Mouse (Mus musculus): ENCODE data around the gene AC134908.4. TPM values are rescaled to one million over a fixed set of nuclear protein-coding genes. Genes with fewer than 3 reads are reported as not detected.

The AC134908.4 gene
- polyA plus RNA-seq, 1 experiment from 2014 or later, result 0.29 TPM

DNA sequence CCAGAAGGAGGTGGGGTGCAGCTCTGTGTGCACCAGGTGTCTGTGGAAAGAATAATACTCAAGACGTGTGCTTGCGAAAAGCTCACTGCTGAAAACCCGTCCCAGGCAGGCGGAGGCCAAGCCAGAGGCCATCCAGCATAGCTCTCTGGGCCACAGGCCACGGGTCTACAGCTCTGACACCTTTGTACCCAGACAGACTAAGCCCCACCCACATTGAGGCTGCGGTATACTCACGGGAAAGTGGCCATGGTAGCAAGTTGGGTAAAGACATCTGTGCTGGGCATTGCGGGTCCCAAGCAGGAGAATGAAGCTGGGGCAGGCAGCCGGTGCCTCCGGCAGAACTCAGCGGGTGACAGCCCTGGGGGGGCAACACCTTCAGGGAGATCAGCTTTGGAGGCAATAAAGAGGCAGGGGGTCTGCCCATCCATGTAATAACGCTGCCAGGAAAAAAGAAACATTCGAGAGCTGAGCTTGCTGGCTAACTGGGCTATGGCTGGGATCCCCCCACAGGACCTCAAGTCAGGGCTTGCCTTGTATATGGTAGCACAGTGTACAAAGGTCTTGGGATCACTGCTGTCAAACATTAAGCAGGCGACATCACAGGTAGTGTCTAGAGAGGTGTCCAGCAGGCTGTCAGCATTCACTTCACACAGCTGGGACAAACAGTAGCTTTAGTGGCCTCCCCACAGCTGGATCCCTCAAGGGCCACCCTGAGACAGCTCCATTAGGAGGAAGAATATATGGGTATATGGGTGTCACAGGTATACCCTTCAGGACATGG, 44.2 kb upstream of the AC134908.4 start:
- H3K36me3 ChIP-seq (ENCODE audit: control insufficient read depth, insufficient read depth, low read length), result peaks cover 33% of the 10 kb centered on the region
- WGBS, result 81% methylated on average over 14 of the region's 14 CpGs
- H3K27ac ChIP-seq (replicated peaks; ENCODE audit: low read depth, low read length), result no peak overlapping the region
- H3K9ac ChIP-seq (ENCODE audit: low read length), result peak overlapping the region; percentile 2; the same call in 1 of the 2 replicates
- H3K4me1 ChIP-seq (ENCODE audit: control insufficient read depth, insufficient read depth, low read length), result peaks cover 16% of the 10 kb centered on the region
- DNase-seq (ENCODE audit: low spot score) (no peak), ATAC-seq (ENCODE audit: insufficient number of reproducible peaks, low FRiP score, low TSS enrichment, low read depth) (no peak)
- H3K9me3 ChIP-seq (ENCODE audit: control insufficient read depth, low read length), result no peaks in the 10 kb centered on the region
- no peaks in the 10 kb centered on the region for H3K27me3 ChIP-seq (ENCODE audit: control insufficient read depth, insufficient read depth, low read length)
- no peak overlapping the region for H3K4me2 ChIP-seq (ENCODE audit: low read depth, severe bottlenecking)
- no peak overlapping the region for H3K4me3 ChIP-seq (ENCODE audit: low read depth, low read length)

DNA sequence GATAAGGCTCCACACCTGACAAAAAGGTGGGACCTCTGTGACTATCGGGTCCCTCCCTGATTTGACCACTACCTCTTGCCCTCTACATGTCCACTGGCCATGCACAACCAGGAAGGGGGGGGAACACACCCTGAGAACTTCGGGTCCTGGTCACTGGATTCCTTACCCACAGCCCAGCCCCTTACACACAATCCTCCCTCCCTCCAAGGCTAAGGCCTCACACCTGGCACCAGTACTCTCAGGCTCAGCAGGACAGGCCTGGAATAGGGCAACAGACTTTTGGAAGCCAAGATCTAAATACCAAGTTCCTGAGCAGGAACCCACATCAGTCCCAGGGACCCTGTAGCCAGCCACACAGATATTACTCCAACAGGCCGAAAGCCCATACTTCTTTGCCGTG, 43.4 kb upstream of the AC134908.4 start:
- no peak overlapping the region for H3K27ac ChIP-seq (replicated peaks; ENCODE audit: low read depth, low read length)
- H3K9me3 ChIP-seq (ENCODE audit: control insufficient read depth, low read length), result no peaks in the 10 kb centered on the region
- H3K4me3 ChIP-seq (ENCODE audit: low read depth, low read length), result no peak overlapping the region
- H3K4me2 ChIP-seq (ENCODE audit: low read depth, severe bottlenecking), result no peak overlapping the region
- peaks cover 33% of the 10 kb centered on the region for H3K36me3 ChIP-seq (ENCODE audit: control insufficient read depth, insufficient read depth, low read length)
- H3K4me1 ChIP-seq (ENCODE audit: control insufficient read depth, insufficient read depth, low read length), result peaks cover 23% of the 10 kb centered on the region
- no peaks in the 10 kb centered on the region for H3K27me3 ChIP-seq (ENCODE audit: control insufficient read depth, insufficient read depth, low read length)
- no peak overlapping the region for H3K9ac ChIP-seq (ENCODE audit: low read length)
- no peak for ATAC-seq (ENCODE audit: insufficient number of reproducible peaks, low FRiP score, low TSS enrichment, low read depth)
- DNase-seq (ENCODE audit: low spot score), result no peak
- 89% methylated on average over 4 of the region's 4 CpGs for WGBS

DNA sequence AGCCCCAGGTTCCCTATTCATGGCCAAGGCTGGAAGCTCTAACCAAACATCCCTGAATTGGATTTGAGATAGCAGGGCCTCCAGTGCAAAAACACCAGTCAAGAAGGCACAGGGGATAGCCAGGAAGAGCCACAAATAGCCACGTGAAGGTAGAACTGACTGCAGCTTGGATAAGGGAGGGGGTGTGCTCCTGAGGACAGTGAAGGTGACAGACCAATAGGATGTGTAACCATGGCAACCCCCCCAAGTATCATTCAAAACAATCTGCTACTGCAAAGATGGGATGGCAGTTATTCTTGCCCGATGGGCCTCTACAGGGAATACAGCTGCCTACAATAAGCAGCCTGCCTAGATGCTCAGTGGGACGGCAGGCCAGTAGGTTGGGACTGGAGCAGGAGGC, 42.1 kb upstream of the AC134908.4 start:
- Histone ChIP-seq H3K36me3 (ENCODE audit: control insufficient read depth, insufficient read depth, low read length) (peaks cover 33% of the 10 kb centered on the region), H3K4me2 (ENCODE audit: low read depth, severe bottlenecking) (no peak overlapping the region), H3K27ac (replicated peaks; ENCODE audit: low read depth, low read length) (no peak overlapping the region), H3K9me3 (ENCODE audit: control insufficient read depth, low read length) (no peaks in the 10 kb centered on the region), H3K27me3 (ENCODE audit: control insufficient read depth, insufficient read depth, low read length) (no peaks in the 10 kb centered on the region), H3K4me3 (ENCODE audit: low read depth, low read length) (no peak overlapping the region), H3K4me1 (ENCODE audit: control insufficient read depth, insufficient read depth, low read length) (peaks cover 18% of the 10 kb centered on the region), H3K9ac (ENCODE audit: low read length) (no peak overlapping the region)
- DNase-seq (ENCODE audit: low spot score) (no peak), ATAC-seq (ENCODE audit: insufficient number of reproducible peaks, low FRiP score, low TSS enrichment, low read depth) (no peak)
- 60% methylated on average over 3 of the region's 3 CpGs for WGBS

DNA sequence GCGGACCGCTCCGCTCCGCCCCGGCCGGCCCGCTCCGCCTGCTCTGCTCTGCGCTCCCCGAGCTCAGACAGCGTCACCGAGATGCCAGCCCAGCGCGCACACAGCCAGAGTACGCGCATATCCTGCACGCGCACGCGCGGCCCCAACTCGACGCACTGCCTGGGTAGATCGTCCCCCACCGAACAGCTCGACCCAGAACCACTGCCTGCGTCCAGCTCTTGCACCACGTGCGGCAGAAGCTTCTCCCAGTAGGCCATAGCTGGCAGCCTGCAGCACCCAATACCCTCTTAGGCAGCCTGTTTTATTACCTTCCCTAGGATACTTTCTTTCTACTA, 41.6 kb upstream of the AC134908.4 start, which contains the start of gene Rhbdl1:
TSS of gene Rhbdl1 (minus strand) at position 220 of the 335 bp plus-strand sequence.
- H3K4me2 ChIP-seq (ENCODE audit: low read depth, severe bottlenecking), result peak within 1 kb of the TSS; percentile 62
- peaks cover 19% of the 10 kb centered on the region for H3K4me1 ChIP-seq (ENCODE audit: control insufficient read depth, insufficient read depth, low read length)
- H3K36me3 ChIP-seq (ENCODE audit: control insufficient read depth, insufficient read depth, low read length), result peaks cover 33% of the 10 kb centered on the region
- WGBS, result 1% methylated on average over 29 of the region's 29 CpGs
- ATAC-seq (ENCODE audit: insufficient number of reproducible peaks, low FRiP score, low TSS enrichment, low read depth), result no peak
- DNase-seq (ENCODE audit: low spot score), result peak; percentile 71
- H3K27me3 ChIP-seq (ENCODE audit: control insufficient read depth, insufficient read depth, low read length), result no peaks in the 10 kb centered on the region
- peak within 1 kb of the TSS; percentile 12 for H3K4me3 ChIP-seq (ENCODE audit: low read depth, low read length)
- H3K27ac ChIP-seq (replicated peaks; ENCODE audit: low read depth, low read length), result no peak within 1 kb of the TSS
- peak within 1 kb of the TSS; percentile 47 for H3K9ac ChIP-seq (ENCODE audit: low read length)
- no peaks in the 10 kb centered on the region for H3K9me3 ChIP-seq (ENCODE audit: control insufficient read depth, low read length)

DNA sequence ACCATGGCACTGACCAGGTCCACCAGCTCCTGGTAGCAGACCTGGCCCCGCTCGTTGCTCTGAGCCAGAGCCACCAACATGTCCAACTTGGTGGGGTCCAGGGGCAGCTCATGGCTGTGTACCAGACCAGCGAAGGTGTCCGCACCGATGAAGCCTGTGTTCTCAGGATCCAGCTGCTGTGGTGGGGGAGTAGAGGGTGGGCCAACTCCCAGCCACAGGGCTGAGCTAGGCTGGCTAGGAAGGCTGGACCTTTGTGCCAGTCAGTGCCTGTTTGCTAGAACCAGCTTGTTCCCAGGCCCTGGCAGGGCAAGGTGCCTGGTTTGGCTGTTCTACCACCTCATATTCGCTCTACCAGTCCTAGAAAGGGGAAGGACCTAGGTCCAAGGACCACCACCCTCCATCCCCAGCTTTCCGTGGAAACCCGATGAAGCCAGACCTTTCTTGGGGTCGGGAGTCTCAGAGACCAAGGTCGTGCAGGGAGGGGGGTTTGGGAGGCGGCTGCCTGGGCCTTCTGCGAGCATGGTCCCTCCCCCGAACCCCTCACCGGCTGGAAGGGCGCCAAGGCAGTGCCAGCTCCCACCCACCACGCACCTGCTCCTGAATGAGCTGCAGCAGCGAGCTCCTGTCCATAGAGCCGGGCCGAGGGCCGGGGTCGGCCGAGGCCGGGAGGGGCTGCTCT, 41.1 kb upstream of the AC134908.4 start:
- Histone ChIP-seq H3K27ac (replicated peaks; ENCODE audit: low read depth, low read length) (no peak overlapping the region), H3K27me3 (ENCODE audit: control insufficient read depth, insufficient read depth, low read length) (no peaks in the 10 kb centered on the region), H3K4me2 (ENCODE audit: low read depth, severe bottlenecking) (peak overlapping the region; percentile 62), H3K9me3 (ENCODE audit: control insufficient read depth, low read length) (no peaks in the 10 kb centered on the region), H3K36me3 (ENCODE audit: control insufficient read depth, insufficient read depth, low read length) (peaks cover 30% of the 10 kb centered on the region), H3K4me3 (ENCODE audit: low read depth, low read length) (peak overlapping the region; percentile 12), H3K4me1 (ENCODE audit: control insufficient read depth, insufficient read depth, low read length) (peaks cover 24% of the 10 kb centered on the region), H3K9ac (ENCODE audit: low read length) (peak overlapping the region; percentile 47)
- no peak for ATAC-seq (ENCODE audit: insufficient number of reproducible peaks, low FRiP score, low TSS enrichment, low read depth)
- 26% methylated on average over 23 of the region's 23 CpGs for WGBS
- DNase-seq (ENCODE audit: low spot score), result no peak

DNA sequence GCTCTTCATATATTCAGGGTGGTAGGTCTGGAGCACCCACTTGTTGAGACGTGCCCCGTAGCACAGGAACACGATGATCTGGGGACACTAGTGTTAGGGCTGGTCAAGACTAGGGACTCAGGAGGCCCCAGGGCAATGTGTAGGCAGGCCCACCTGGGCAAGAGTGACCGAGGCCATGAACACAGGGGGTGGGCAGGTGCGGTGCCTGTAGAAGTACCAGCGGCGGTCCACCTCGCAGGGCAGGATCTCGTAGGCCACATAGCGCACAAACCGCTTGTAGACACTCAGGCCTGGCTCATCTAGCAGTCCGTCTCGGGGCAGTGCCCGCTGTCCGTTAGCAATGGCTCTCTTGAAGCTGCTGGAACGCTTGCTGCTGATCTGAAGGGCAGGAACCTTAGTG, 40.4 kb upstream of the AC134908.4 start:
- 91% methylated on average over 16 of the region's 16 CpGs for WGBS
- DNase-seq (ENCODE audit: low spot score) (no peak), ATAC-seq (ENCODE audit: insufficient number of reproducible peaks, low FRiP score, low TSS enrichment, low read depth) (no peak)
- no peaks in the 10 kb centered on the region for H3K27me3 ChIP-seq (ENCODE audit: control insufficient read depth, insufficient read depth, low read length)
- H3K9ac ChIP-seq (ENCODE audit: low read length), result no peak overlapping the region
- H3K4me3 ChIP-seq (ENCODE audit: low read depth, low read length), result no peak overlapping the region
- H3K36me3 ChIP-seq (ENCODE audit: control insufficient read depth, insufficient read depth, low read length), result peaks cover 31% of the 10 kb centered on the region
- H3K4me2 ChIP-seq (ENCODE audit: low read depth, severe bottlenecking), result no peak overlapping the region; the same call in 1 of the 2 replicates
- H3K4me1 ChIP-seq (ENCODE audit: control insufficient read depth, insufficient read depth, low read length), result peaks cover 29% of the 10 kb centered on the region
- H3K9me3 ChIP-seq (ENCODE audit: control insufficient read depth, low read length), result no peaks in the 10 kb centered on the region
- H3K27ac ChIP-seq (replicated peaks; ENCODE audit: low read depth, low read length), result no peak overlapping the region

DNA sequence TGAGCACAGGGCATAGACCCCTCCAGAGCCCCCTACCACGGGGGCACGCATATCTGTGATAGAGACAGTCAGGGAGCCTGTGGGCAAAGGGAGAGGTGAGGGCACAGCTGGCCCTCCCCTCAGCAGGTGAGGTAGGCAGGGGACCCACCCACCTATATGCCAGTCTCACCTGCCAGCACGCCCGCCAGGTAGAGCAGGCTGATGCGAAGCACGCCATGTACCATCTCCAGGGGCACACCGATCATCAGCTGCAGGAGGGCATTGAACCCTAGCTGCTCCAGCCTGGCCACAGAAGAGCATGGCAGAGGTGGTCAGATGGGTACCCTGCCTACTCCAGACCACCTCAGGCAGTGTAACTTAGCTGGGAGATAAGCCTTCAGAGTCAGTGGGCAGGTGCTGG, 39.8 kb upstream of the AC134908.4 start:
- Histone ChIP-seq H3K4me3 (ENCODE audit: low read depth, low read length) (no peak overlapping the region), H3K27me3 (ENCODE audit: control insufficient read depth, insufficient read depth, low read length) (no peaks in the 10 kb centered on the region), H3K27ac (replicated peaks; ENCODE audit: low read depth, low read length) (no peak overlapping the region), H3K4me2 (ENCODE audit: low read depth, severe bottlenecking) (no peak overlapping the region), H3K4me1 (ENCODE audit: control insufficient read depth, insufficient read depth, low read length) (peaks cover 29% of the 10 kb centered on the region), H3K36me3 (ENCODE audit: control insufficient read depth, insufficient read depth, low read length) (peaks cover 31% of the 10 kb centered on the region), H3K9ac (ENCODE audit: low read length) (no peak overlapping the region), H3K9me3 (ENCODE audit: control insufficient read depth, low read length) (no peaks in the 10 kb centered on the region)
- ATAC-seq (ENCODE audit: insufficient number of reproducible peaks, low FRiP score, low TSS enrichment, low read depth) (no peak), DNase-seq (ENCODE audit: low spot score) (no peak)
- WGBS, result 94% methylated on average over 7 of the region's 7 CpGs

DNA sequence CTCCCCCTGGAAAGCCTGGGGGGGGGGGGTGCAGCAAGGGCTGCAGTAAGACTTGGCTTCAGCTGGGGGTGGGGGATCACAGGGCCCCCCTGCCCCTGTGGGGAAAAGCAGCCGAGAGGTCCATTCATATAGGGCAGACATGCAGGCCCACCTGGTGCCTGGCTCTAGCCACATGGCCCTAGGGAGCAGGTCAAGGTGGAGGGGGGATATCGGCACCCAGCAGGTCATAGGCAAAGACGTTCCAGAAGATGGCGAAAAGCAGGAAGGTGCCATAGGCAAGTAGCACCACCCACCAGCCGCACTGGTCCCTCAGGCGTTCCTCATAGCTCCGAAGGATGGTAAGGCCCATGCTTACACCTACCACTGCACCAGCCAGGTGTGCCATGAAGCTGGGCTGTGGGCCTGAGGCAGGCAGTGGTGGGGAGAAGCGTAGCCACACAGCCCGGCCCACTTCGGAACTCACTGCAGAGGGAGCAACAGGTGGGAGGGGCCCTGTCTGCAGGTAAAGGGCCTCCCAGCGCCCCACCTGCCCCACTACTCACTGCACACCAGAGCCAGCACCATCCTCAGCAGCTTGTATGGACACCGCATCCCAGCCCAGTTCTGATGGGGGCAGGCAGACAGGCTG, 39.2 kb upstream of the AC134908.4 start:
- Histone ChIP-seq H3K4me3 (ENCODE audit: low read depth, low read length) (peak overlapping the region; percentile 81; the same call in 1 of the 2 replicates), H3K9me3 (ENCODE audit: control insufficient read depth, low read length) (no peaks in the 10 kb centered on the region), H3K36me3 (ENCODE audit: control insufficient read depth, insufficient read depth, low read length) (peaks cover 27% of the 10 kb centered on the region), H3K9ac (ENCODE audit: low read length) (no peak overlapping the region), H3K27me3 (ENCODE audit: control insufficient read depth, insufficient read depth, low read length) (no peaks in the 10 kb centered on the region), H3K4me2 (ENCODE audit: low read depth, severe bottlenecking) (peak overlapping the region; percentile 89), H3K4me1 (ENCODE audit: control insufficient read depth, insufficient read depth, low read length) (peaks cover 32% of the 10 kb centered on the region), H3K27ac (replicated peaks; ENCODE audit: low read depth, low read length) (no peak overlapping the region)
- DNase-seq (ENCODE audit: low spot score), result no peak
- ATAC-seq (ENCODE audit: insufficient number of reproducible peaks, low FRiP score, low TSS enrichment, low read depth), result no peak
- 87% methylated on average over 12 of the region's 12 CpGs for WGBS

Measured in limb, embryonic 11.5 days (tissue).